Comparison of ENCODE assay signal across 26 mouse cellular contexts in genomic region chr7:64163086-64163485, GRCm38 (mm10). TPM values are rescaled to one million over a fixed set of nuclear protein-coding genes. Genes with fewer than 3 reads are reported as not detected.
DNase-seq lines count a peak whose midpoint lies in the region; ATAC-seq and TF ChIP-seq lines count a peak whose summit lies in the region.
"Had no signal": no experiment of that assay in that cellular context is flagged by ENCODE, and none has a peak within 500 bp of the region (broad histone marks: within the 10 kb centered on the region; RNA-seq: fewer than 3 reads in every experiment).

No protein-coding gene starts in this region.

- TF ChIP-seq POLR2A in heart, adult 2 months (IDR thresholded peaks at IDR 0.05; ENCODE audit: insufficient read depth, low read depth, low read length): no peak

- intact Hi-C loops in heart, adult 2 months (cut with DNase I): no loop called here

- no peak overlapping the region for H3K4me3 ChIP-seq in forebrain, embryonic 10.5 days
- no peak overlapping the region for H3K4me3 ChIP-seq in forebrain, embryonic 11.5 days (ENCODE audit: low read depth, low read length)
- H3K4me3 ChIP-seq in heart, embryonic 10.5 days: no peak overlapping the region
- no peak overlapping the region for H3K4me3 ChIP-seq in heart, adult 2 months
- no peak overlapping the region for H3K4me3 ChIP-seq in midbrain, embryonic 10.5 days
- no peak overlapping the region for H3K4me3 ChIP-seq in midbrain, embryonic 15.5 days
- H3K4me3 ChIP-seq: embryonic facial prominence, embryonic 10.5 days; embryonic facial prominence, embryonic 12.5 days; forebrain, embryonic 13.5 days; forebrain, embryonic 15.5 days had no signal

- no peak for TF ChIP-seq EP300 in heart, adult 2 months (IDR thresholded peaks at IDR 0.05; ENCODE audit: insufficient read depth, low read depth, low read length)

- no peaks in the 10 kb centered on the region for H3K79me2 ChIP-seq in heart, adult 2 months (replicated peaks; ENCODE audit: control insufficient read depth, insufficient read depth, low read length)

- no peak for TF ChIP-seq CTCF in heart, adult 2 months (IDR thresholded peaks at IDR 0.05)

- no peak overlapping the region for H3K4me2 ChIP-seq in forebrain, embryonic 11.5 days (ENCODE audit: low read depth, low read length, severe bottlenecking)
- no peak overlapping the region for H3K4me2 ChIP-seq in midbrain, embryonic 15.5 days
- H3K4me2 ChIP-seq: embryonic facial prominence, embryonic 12.5 days; forebrain, embryonic 13.5 days; forebrain, embryonic 15.5 days had no signal

- DNase-seq in forebrain, embryonic 10.5 days (ENCODE audit: extremely low spot score, low spot score): no peak
- no peak for DNase-seq in forebrain, embryonic 11.5 days (ENCODE audit: low spot score)
- DNase-seq in heart, embryonic 10.5 days (ENCODE audit: low spot score): peak; percentile 64
- no peak for DNase-seq in heart, adult 2 months
- no peak for DNase-seq in midbrain, embryonic 10.5 days (ENCODE audit: low spot score)
- peak; percentile 24 for DNase-seq in thymus, postnatal 4 days
- no peak for DNase-seq in thymus, postnatal 14 days
- DNase-seq: adrenal gland, adult 8-10 months; adrenal gland, postnatal 14 days; adrenal gland, postnatal 36 days; B cell, adult 2 months; cerebellum, adult 11-12 months; cerebellum, adult 2 months; cerebellum, adult 9-10 months; cerebellum, postnatal 10 days; cerebellum, postnatal 25 days had no signal

- H3K27me3 ChIP-seq in forebrain, embryonic 10.5 days (ENCODE audit: poor library complexity, severe bottlenecking): no peaks in the 10 kb centered on the region
- H3K27me3 ChIP-seq in forebrain, embryonic 11.5 days (ENCODE audit: control insufficient read depth, insufficient read depth, low read length): no peaks in the 10 kb centered on the region
- no peaks in the 10 kb centered on the region for H3K27me3 ChIP-seq in heart, embryonic 10.5 days (ENCODE audit: insufficient read depth, poor library complexity, severe bottlenecking)
- no peaks in the 10 kb centered on the region for H3K27me3 ChIP-seq in heart, adult 2 months (ENCODE audit: control insufficient read depth, insufficient read depth, low read length)
- H3K27me3 ChIP-seq in midbrain, embryonic 10.5 days (ENCODE audit: low read depth, poor library complexity, severe bottlenecking): no peaks in the 10 kb centered on the region
- no peaks in the 10 kb centered on the region for H3K27me3 ChIP-seq in midbrain, embryonic 15.5 days (replicated peaks)
- H3K27me3 ChIP-seq: CH12.LX; embryonic facial prominence, embryonic 12.5 days; forebrain, embryonic 13.5 days; forebrain, embryonic 15.5 days; Patski had no signal

- H3K4me1 ChIP-seq in forebrain, embryonic 10.5 days: peaks cover 35% of the 10 kb centered on the region
- H3K4me1 ChIP-seq in forebrain, embryonic 11.5 days (replicated peaks; ENCODE audit: control insufficient read depth, insufficient read depth, low read length): peaks cover 3% of the 10 kb centered on the region; the same call in 1 of the 2 replicates
- H3K4me1 ChIP-seq in heart, embryonic 10.5 days: peaks cover 13% of the 10 kb centered on the region
- peaks cover 28% of the 10 kb centered on the region for H3K4me1 ChIP-seq in heart, adult 2 months (ENCODE audit: control insufficient read depth, insufficient read depth, low read length)
- peaks cover 50% of the 10 kb centered on the region for H3K4me1 ChIP-seq in midbrain, embryonic 10.5 days
- peaks cover 11% of the 10 kb centered on the region for H3K4me1 ChIP-seq in midbrain, embryonic 15.5 days
- H3K4me1 ChIP-seq: embryonic facial prominence, embryonic 12.5 days had no signal

- H3K9me3 ChIP-seq in forebrain, embryonic 10.5 days: no peaks in the 10 kb centered on the region
- H3K9me3 ChIP-seq in forebrain, embryonic 11.5 days (ENCODE audit: control insufficient read depth, low read length): no peaks in the 10 kb centered on the region
- no peaks in the 10 kb centered on the region for H3K9me3 ChIP-seq in heart, embryonic 10.5 days
- H3K9me3 ChIP-seq in midbrain, embryonic 10.5 days (replicated peaks): no peaks in the 10 kb centered on the region
- no peaks in the 10 kb centered on the region for H3K9me3 ChIP-seq in midbrain, embryonic 15.5 days
- H3K9me3 ChIP-seq: embryonic facial prominence, embryonic 10.5 days; embryonic facial prominence, embryonic 12.5 days; forebrain, embryonic 13.5 days; forebrain, embryonic 15.5 days; G1E had no signal

- 84% methylated on average over 3 of the region's 3 CpGs for WGBS in forebrain, embryonic 10.5 days
- 89% methylated on average over 3 of the region's 3 CpGs for WGBS in forebrain, embryonic 11.5 days
- WGBS in heart, embryonic 10.5 days: 80% methylated on average over 3 of the region's 3 CpGs
- WGBS in heart, adult 2 months: 83% methylated on average over 3 of the region's 3 CpGs
- WGBS in midbrain, embryonic 10.5 days: 84% methylated on average over 3 of the region's 3 CpGs
- WGBS in midbrain, embryonic 15.5 days: 82% methylated on average over 3 of the region's 3 CpGs

- H3K9ac ChIP-seq in forebrain, embryonic 11.5 days (ENCODE audit: low read length): no peak overlapping the region
- H3K9ac ChIP-seq in heart, adult 2 months (ENCODE audit: low read depth, low read length): no peak overlapping the region
- H3K9ac ChIP-seq in midbrain, embryonic 15.5 days: no peak overlapping the region
- H3K9ac ChIP-seq: embryonic facial prominence, embryonic 12.5 days; forebrain, embryonic 13.5 days; forebrain, embryonic 15.5 days had no signal

- 0 out of 2 replicates have a peak overlapping the region, but pooled peaks have one; percentile 40 for H3K27ac ChIP-seq in forebrain, embryonic 10.5 days
- no peak overlapping the region for H3K27ac ChIP-seq in forebrain, embryonic 11.5 days (ENCODE audit: low read depth, low read length)
- no peak overlapping the region for H3K27ac ChIP-seq in heart, embryonic 10.5 days
- no peak overlapping the region for H3K27ac ChIP-seq in heart, adult 2 months
- peak overlapping the region; percentile 52; the same call in 1 of the 2 replicates for H3K27ac ChIP-seq in midbrain, embryonic 10.5 days (replicated peaks)
- no peak overlapping the region for H3K27ac ChIP-seq in midbrain, embryonic 15.5 days
- H3K27ac ChIP-seq: embryonic facial prominence, embryonic 10.5 days; embryonic facial prominence, embryonic 12.5 days; forebrain, embryonic 13.5 days; forebrain, embryonic 15.5 days had no signal

- no peak for ATAC-seq in forebrain, embryonic 11.5 days (replicated peaks; ENCODE audit: low FRiP score)
- ATAC-seq in midbrain, embryonic 15.5 days (replicated peaks): no peak
- ATAC-seq: activated CD4-positive, CD25-positive, alpha-beta regulatory T cell, adult 4 months; CD4-positive, CD25-positive, alpha-beta regulatory T cell, adult 4 months; forebrain, embryonic 13.5 days; forebrain, embryonic 15.5 days; Patski had no signal

- no peaks in the 10 kb centered on the region for H3K36me3 ChIP-seq in forebrain, embryonic 10.5 days (replicated peaks)
- no peaks in the 10 kb centered on the region for H3K36me3 ChIP-seq in forebrain, embryonic 11.5 days (ENCODE audit: control insufficient read depth, insufficient read depth, low read length)
- H3K36me3 ChIP-seq in heart, embryonic 10.5 days: no peaks in the 10 kb centered on the region
- H3K36me3 ChIP-seq in heart, adult 2 months (ENCODE audit: control insufficient read depth, insufficient read depth, low read length): no peaks in the 10 kb centered on the region
- H3K36me3 ChIP-seq in midbrain, embryonic 10.5 days: no peaks in the 10 kb centered on the region
- no peaks in the 10 kb centered on the region for H3K36me3 ChIP-seq in midbrain, embryonic 15.5 days (replicated peaks)
- H3K36me3 ChIP-seq: embryonic facial prominence, embryonic 10.5 days; embryonic facial prominence, embryonic 12.5 days; forebrain, embryonic 15.5 days; G1E had no signal

RNA-seq across cellular contexts. Expression of gene Trpm1, which starts 9.5 kb away (rescaled TPM):
- 6.9 and 19.4 TPM in 2 replicates for polyA plus RNA-seq in forebrain, embryonic 10.5 days (2016; fragmentation: Nextera tagmentation; extraction: Ambion mirVana)
- polyA plus RNA-seq in forebrain, embryonic 11.5 days (2014; fragmentation: Nextera tagmentation; extraction: Ambion mirVana): 0.81 and 2.3 TPM in 2 replicates
- 0.21 and 0.37 TPM in 2 replicates for polyA plus RNA-seq in heart, embryonic 10.5 days (2016; fragmentation: Nextera tagmentation; extraction: Ambion mirVana)
- total RNA-seq in heart, adult 2 months (2021): not detected
- 0.06 TPM in 2 replicates for polyA plus RNA-seq in heart, adult 2 months (2012; rRNA removed)
- polyA plus RNA-seq in midbrain, embryonic 10.5 days (2016; fragmentation: Nextera tagmentation; extraction: Ambion mirVana): 0.41 and 6.1 TPM in 2 replicates
- 0.19 and 0.26 TPM in 2 replicates for polyA plus RNA-seq in midbrain, embryonic 15.5 days (2015; fragmentation: Nextera tagmentation; extraction: Ambion mirVana)
- total RNA-seq: adrenal gland, postnatal 14 days; adrenal gland, postnatal 36 days had no signal
- polyA plus RNA-seq: cerebellum, adult 2 months; G1E had no signal

Comparison
In these comparisons a context has a peak if more than half of its experiments do, and no peak if none do; other contexts are left out.
1. DNase-seq: peak in heart, embryonic 10.5 days (single experiment) and thymus, postnatal 4 days (single experiment); none in forebrain, embryonic 10.5 days (single experiment), forebrain, embryonic 11.5 days (single experiment), heart, adult 2 months (0 of 2), midbrain, embryonic 10.5 days (single experiment) and thymus, postnatal 14 days (single experiment).
2. H3K27ac ChIP-seq: peak in forebrain, embryonic 10.5 days (single experiment) and midbrain, embryonic 10.5 days (single experiment); none in forebrain, embryonic 11.5 days (single experiment), heart, embryonic 10.5 days (single experiment), heart, adult 2 months (single experiment) and midbrain, embryonic 15.5 days (single experiment).